Mouse (Mus musculus) R1 (cell line): ENCODE data around the gene Rhebl1.

Source experiments
- DNase-seq: peaks from one replicate; pipeline ENCODE4 v3.0.0-alpha.2; 2018; ENCODE audit warnings: low read depth, low spot score

Rhebl1 gene

DNA sequence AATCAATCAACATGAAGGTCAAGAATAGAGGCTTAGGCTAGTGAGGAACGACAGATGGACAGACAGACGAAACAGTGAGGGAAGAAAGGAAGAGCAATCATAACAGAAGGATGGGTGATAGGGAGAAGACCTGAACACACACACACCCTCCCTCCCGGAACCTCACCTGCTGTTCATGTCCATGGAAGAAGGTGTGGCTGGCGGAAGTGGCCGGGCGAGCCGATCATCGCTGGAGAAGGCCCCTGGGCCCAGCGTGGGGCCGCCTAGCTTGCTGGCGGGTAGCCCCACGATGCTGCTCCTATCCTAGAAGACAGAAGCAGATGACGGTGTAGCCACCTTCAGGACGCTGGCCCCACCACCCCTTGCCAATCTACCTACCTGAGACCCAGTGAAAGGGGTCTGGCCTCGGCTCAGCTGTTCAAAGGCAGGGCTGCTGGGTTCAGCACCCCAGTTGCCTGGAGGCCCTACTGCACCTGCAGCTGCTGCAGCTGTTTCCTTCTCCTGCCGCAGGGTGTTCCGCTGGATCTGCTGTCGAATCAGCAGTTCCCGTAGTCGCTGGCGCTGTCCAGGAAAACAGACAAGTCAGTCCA lies 43.0 kb downstream of the Rhebl1 start:
- peak; percentile 62 for DNase-seq

DNA sequence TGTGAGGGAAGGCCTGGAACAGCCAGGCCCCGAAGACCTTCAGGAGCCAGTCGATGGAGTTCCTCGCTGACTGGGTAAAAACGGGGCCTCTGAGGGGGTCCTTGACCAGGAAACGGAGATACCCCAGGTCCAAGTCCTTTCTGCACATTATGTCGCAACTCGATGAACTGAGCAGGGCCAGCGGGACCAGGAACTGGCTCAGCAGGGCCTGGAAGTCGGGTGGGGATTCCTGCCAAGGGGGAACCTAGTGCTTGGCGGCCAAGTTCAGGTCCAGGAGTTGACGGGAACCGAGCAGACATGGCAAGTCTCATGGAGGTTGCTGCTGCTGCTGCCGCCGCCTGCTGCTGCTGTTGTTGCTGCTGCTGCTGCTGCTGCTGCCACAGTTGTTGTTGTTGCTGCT lies 43.7 kb downstream of the Rhebl1 start:
- DNase-seq, result no peak

- no peak for DNase-seq
These were observed 44.3 kb downstream of the Rhebl1 start for GRCm38 (mm10) chr15:98849956-98850600.

DNA sequence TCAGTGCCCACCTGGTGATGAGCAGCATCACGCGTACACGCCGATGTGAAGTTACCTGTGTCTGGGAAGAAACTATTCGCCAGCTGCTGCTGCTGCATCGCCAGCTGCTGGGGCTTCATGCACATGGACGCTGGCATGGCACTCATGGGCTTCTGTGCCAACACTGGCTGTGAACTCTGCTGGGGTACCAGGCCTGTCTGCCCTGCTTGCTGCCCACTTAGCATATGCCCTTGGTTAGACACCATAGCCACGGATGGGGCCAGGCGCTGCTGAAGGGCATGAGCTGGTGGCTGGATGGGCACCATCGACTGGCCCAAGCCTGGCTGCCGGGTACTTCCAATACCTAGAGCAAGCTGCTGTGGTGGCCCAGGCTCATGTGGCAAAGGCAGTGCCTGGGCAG lies 45.2 kb downstream of the Rhebl1 start:
- no peak for DNase-seq

GRCm38 (mm10) chr15:98846140-98846539 lies 48.2 kb downstream of the Rhebl1 start:
- DNase-seq, result no peak

GRCm38 (mm10) chr15:98845149-98845548 lies 49.2 kb downstream of the Rhebl1 start:
- DNase-seq, result no peak

DNA sequence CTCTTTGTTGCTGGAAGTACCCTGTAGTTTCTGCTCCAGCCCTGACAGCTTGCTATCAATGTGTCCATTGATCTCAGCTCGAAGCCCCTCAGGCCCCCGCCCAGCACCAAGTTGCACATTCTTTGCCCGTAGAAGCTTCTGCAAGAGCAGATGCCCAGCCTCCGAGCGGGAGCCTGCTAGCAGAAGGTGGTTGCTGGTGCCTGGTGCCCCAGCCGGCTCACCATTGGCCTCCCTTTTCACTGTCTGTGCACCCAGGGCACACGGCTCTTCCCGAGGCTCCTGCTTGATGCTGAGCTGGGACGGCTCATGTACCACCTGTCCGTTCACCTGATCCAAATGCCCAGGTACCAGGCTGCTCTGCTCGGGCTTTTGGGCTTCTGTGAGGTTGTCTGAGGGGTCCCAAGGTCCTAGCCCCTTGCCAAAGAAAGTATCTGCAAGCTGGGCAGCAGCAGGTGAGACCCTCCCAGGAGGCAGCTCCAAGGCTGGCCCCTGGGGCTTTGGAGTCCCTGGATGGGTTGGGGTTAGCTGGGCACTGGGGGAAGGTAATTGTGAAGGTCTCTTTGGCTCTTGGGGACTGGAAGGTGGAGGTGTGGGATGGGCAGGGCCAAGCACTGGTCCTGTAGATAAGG lies 50.6 kb downstream of the Rhebl1 start:
- no peak for DNase-seq

- no peak for DNase-seq
These were observed 54.4 kb downstream of the Rhebl1 start for GRCm38 (mm10) chr15:98839671-98840585.

DNA sequence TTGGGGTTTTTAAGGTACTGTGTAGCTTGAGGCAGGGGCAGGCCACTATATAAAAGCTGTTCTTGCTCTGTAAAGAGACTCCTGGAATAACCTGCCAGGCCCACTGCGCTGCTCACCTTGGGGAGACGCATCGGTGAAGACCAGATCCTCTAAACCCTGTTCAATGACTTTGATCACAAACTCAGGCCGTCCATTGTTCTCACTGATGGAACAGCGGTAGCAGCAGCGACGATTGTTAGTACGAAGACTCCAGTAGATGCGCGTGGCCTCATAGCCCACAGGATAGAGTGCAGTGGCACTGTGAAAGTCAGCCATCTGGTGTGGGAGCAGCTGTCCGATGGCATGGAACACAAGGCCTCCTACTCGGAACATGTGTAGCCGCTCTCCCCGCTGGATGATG lies 55.2 kb downstream of the Rhebl1 start:
- DNase-seq, result no peak

GRCm38 (mm10) chr15:98837743-98838103 lies 56.6 kb downstream of the Rhebl1 start:
- no peak for DNase-seq

DNA sequence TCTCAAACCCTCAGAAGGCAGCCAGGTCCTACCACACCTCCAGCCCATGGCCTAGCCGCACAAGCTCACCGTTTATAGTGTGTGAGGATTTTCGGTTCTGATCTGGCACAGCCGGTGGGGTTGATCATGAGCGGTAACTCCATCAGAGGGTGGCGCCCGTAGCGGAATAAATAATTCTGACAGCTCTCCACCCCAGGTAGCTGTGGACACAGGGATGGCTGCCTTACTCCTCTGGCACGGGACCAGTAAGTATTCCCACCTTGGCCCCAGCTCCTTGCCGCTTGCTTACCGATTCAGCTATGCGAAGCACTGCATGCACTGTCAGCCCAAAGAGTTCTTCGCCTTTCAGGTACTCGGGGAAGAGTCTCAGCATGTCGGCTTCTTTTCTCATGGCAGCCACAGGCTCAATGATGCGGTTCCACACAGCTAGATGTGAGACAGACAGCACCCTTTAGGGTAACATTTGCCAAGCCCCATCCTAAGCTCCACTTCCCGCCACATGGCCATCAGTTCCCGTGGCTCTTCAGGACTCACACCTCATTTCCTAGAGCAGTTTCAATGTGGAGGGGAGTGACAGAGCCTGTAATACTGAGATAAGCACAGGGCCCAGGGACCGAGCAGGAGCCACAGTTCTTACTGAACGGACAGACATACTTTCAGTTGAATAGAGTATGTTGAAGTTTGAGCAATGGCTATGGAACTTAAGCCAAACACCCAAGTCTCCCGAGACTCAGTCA lies 57.2 kb downstream of the Rhebl1 start:
- no peak for DNase-seq

DNA sequence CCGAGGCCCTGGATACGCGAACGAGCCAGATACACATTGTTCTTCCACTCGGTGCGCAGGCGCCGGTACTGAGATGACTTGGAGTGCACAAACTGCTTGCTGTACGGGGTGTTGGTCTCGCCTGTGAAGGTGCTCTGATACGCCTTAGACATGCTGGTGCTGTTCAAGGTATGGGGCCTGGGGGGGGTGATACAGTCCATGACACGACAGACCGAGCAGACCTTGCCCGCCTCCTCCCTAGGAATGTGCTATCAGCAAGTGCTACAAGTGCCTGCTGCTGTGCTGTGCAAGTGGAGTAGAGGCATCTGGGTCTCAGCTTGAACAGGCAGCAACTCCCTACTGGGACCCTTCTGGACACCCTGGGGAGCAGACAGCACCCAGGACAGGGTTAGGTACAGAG lies 59.0 kb downstream of the Rhebl1 start:
- no peak for DNase-seq

DNA sequence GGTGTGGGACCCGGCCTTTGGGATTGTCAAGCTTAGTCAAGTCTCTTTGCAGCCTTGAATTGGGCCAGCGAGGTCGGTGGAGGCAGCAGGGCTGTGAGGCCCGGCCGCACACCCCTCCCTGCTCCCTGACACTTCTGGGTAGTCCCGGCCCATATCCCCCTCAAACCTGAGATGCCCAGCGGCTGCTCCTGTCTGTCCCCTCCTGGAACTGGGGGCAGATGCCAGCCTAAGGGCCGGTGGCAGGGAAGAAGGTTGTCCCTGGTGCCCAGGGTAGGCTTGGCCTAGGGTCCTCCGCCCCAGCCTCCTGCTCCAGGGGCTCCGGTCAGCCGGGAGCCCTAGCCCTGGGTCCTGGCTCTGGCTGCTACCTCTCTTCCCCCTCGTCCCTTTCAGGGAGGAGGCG lies 60.3 kb downstream of the Rhebl1 start:
- no peak for DNase-seq

- DNase-seq, result no peak
These were observed 61.1 kb downstream of the Rhebl1 start for GRCm38 (mm10) chr15:98833281-98833680.

- no peak for DNase-seq
These were observed 61.9 kb downstream of the Rhebl1 start for GRCm38 (mm10) chr15:98832161-98833058.

DNA sequence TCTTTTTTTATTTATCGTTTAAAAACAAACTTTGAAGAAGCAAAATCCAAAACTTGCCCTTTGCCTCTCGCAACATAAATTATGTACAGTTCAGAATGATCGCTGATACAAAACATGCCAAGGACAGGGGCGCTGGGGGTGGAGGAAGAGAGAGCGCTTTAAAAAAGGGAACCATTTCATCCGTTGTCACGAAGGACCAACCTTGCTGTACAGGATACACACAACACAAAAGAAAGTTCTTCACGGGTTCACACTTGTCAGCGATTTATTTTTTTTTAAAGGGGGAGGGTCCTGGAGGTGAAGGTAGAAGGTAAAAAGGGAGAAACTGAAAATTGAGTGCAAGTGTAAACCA lies 62.7 kb downstream of the Rhebl1 start:
- DNase-seq, result no peak

- peak; percentile 96 for DNase-seq
These were observed 63.3 kb downstream of the Rhebl1 start, which contains the start of gene Prkag1 for GRCm38 (mm10) chr15:98830736-98831683. Prkag1 (minus strand) TSS chr15:98831521.
